Mouse (Mus musculus): Measurements from ENCODE around the gene 1110051M20Rik.

Gene 1110051M20Rik

DNA sequence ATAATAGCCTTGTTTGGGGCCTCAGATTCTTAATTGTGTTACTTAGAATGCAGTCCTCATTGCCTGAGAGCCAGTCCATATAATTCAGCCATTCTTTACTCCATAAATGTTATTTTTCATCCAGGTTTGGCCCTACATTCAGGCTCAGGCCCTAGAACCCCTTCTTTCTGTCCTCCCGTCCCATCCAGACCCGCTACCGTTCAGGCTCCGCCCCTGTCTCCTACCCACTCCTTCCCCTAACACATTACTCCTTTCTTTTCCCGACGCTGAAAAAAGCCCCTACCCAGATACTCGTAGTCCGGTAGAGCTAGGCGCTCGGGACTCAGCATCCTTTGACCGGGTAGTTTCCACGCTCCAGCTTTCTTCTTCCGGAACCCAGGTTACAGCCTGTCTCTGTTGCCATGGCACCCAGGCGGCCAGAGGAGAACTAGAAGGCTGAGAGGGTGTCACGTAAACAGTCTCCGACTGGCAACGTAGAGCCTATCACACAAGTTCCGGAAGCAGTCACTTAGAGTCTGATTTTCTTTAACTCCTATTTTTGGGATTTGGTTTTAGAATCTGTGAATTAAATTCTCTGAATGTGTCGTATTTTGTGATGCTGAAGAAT is at the start of gene 1110051M20Rik:
TSS of gene 1110051M20Rik (minus strand) at position 419 of the 607 bp plus-strand sequence.
- under 1% methylated on average over 19 of the region's 19 CpGs for WGBS

DNA sequence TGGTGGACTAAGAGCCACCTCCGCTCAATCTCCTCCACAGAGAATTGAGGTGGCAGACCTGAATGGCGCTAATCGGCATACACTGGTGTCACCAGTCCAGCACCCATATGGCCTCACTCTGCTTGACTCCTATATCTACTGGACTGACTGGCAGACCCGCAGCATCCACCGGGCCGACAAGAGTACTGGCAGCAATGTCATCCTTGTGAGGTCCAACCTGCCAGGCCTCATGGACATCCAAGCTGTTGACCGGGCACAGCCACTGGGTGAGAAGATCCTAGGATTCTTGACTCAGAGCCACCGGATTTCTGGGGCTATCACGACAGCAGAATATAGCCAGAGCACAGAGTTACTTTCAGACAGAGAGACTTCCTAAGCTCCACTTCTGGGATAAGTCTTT is 49.5 kb upstream of the 1110051M20Rik start:
- WGBS, result 96% methylated on average over 9 of the region's 9 CpGs

DNA sequence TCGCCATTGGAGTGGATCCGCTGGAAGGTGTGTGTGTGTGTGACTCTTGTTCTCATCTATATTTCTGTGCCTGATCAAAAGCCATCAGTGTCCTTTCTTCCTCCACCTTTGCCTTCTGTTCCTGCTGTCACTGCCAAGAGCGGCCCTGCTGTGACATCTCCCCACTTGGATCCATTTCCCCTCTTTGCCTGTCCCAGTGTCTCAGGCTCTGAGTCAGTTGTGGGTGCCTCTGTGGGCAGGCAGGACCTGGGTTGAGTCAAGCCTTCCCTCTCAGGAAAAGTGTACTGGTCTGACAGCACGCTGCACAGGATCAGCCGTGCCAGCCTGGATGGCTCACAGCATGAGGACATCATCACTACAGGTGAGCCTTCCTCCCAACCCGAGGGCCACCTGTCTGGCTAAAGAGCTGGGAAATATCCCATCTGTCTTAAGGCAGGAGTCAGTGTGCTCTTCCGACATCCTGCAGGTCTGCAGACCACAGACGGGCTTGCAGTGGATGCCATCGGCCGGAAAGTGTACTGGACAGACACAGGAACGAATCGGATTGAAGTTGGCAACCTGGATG is 47.6 kb upstream of the 1110051M20Rik start:
- WGBS, result 95% methylated on average over 12 of the region's 12 CpGs

DNA sequence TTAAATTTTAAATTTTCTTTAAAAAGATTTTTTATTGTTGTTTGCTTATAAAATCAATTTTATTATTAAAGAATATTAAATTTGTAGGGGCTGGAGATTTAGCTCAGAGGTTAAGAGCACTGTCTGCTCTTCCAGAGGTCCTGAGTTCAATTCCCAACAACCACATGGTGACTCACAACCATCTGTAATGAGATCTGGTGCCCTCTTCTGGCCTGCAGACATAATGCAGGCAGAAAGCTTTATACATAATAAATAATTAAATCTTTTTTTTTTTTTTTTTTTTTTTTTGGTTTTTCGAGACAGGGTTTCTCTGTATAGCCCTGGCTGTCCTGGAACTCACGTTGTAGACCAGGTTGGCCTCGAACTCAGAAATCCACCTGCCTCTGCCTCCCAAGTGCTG is 42.8 kb upstream of the 1110051M20Rik start:
- 27% methylated on average over 3 of the region's 3 CpGs for WGBS

DNA sequence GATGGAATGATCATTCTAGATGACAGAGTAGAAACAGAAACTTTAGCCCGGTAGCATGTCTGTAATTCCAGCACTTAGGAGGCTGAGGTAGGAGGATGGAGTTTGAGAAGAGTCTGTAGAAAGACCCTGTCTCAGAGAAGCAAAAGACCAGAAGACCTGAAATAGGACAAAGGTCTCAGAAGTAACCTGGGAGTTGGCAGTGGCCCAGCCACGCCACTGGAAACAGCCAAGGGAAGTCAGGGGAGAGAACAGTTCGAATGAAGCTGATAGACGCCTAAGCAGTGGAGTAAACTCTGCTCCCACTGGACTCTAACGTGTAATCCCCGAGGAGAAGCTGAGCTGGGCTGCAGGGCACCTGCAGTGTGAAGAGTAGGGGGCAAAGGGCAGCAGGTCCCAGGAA is 40.8 kb upstream of the 1110051M20Rik start:
- WGBS, result 81% methylated on average over 6 of the region's 6 CpGs

DNA sequence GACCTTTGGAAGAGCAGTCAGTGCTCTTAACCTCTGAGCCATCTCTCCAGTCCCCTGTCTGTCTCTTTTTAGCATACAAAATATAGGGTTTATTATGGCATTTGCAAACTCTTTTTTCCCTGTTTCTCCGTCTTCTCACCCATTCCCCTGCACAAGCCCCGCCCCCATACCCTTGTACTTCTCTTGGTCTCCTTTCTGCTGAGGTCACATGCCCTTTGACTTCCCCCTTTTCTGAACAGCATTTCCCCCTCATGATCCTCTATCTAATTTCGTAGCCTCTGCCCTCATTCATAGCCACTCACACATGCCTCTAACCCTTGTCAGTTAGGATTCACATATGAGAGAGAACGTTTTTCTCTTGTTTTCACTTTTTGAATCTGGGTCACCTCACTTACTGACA is 40.2 kb upstream of the 1110051M20Rik start:
- WGBS, result 79% methylated on average over 4 of the region's 4 CpGs

DNA sequence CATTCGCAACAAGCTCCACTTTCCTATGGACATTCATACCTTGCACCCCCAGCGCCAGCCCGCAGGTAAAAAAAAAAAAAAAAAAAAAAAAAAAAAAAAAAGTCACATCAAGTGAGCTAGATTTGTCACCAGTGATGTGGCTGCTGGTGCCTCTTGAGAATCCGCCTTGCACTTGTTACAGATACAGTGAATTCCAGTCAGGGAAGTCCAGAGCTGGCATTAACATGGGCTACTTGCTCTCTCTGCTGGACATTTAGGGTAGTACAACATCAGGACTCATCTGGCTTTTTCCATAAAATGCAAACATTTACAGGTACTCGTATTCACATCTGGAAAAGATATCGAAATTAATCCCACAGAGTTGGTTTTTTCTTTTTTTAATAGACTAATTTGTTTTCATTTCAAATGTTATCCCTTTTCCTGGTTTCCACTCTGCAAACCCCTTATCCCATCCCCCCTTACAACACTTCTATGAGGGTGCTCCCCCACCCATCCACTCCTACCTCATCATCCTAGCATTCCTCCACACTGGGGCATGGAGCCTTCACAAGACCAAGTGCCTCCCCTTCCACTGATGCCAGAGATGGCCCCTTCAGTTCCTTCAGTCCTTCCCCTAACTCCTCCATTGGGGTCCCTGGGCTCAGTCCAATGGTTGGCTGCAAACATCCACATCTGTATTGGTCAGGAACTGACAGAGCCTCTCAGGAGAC is 36.5 kb upstream of the 1110051M20Rik start:
- 53% methylated on average over 6 of the region's 6 CpGs for WGBS

DNA sequence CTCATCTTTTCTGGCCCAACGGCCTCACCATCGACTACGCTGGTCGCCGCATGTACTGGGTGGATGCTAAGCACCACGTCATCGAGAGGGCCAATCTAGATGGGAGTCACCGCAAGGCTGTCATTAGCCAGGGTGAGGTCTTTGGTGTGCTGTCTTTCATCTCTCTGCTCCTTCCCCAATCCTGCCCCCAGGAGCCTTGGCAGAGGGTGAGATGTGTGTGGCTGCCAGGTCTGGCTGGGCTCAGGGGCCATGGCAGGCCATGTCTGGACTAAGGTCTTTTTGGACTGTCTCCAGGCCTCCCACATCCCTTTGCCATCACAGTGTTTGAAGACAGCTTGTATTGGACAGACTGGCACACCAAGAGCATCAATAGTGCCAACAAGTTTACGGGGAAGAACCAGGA is 35.9 kb upstream of the 1110051M20Rik start:
- WGBS, result 75% methylated on average over 9 of the region's 9 CpGs

DNA sequence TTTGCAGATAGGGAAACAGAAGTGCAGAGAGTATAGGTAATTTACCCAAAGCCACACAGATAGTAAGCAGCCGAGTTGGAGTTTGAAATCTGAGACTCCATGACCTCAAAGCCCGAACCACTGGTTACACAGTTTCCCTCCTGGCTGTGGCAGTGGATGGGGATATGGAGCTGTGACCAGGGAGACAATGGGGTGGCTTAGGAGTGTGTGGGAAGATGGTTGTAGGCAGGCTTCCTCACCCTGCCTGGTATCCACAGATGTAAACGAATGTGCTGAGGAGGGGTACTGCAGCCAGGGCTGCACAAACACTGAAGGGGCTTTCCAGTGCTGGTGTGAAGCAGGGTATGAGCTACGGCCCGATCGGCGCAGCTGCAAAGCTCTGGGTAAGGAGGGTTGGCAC is 32.3 kb upstream of the 1110051M20Rik start:
- WGBS, result 83% methylated on average over 7 of the region's 7 CpGs

DNA sequence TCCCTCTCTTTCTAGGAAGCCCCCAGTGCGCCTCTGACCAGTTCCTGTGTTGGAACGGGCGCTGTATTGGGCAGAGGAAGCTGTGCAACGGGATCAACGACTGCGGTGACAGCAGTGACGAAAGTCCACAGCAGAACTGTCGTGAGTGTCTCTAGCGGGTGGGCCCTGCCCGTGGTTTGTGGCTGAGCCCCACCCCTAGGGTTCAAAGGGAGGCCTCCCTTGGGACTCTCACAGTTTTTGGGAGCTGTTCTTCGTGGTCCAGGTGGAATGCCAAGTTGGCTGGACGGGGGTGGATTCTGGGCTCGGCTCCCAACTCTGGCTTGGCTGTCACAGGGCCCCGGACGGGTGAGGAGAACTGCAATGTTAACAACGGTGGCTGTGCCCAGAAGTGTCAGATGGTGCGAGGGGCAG is 31.8 kb upstream of the 1110051M20Rik start:
- 54% methylated on average over 17 of the region's 17 CpGs for WGBS

DNA sequence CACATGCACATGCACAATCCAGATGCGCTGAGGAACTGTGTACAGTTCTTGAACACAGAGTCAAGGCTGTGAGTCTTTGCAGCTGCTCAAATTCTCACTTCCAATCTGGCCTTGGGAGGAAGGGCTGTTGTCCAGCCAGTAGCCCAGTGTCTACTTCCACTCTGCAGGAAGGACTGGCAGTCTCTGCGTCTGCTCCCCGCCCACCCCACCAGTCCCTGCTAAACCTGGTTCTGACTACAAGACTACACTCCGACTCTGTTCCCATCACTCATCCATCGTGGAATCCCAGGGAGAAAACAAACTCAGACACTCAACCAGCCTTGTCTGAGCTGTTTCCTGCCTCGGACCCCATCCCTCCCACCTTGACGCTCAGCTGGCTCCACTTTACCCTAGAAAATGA is 31.3 kb upstream of the 1110051M20Rik start:
- whole genome bisulfite sequencing, result 64% methylated on average over 7 of the region's 7 CpGs

DNA sequence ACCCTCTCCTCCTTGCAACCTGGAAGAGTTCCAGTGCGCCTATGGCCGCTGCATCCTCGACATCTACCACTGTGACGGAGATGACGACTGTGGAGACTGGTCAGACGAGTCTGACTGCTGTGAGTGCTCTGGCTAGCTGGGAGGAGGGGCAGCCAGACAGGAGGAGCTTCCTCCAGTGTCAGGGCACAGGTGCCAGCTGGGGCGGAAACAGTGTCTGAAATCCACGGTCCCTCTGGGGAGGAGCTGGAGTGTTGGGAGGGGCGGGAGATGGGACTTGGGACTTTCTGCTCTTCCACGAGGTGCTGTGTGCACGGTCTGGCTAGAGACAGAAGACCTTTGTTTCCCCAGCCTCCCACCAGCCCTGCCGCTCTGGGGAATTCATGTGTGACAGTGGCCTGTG is 29.9 kb upstream of the 1110051M20Rik start:
- 79% methylated on average over 12 of the region's 12 CpGs for WGBS

DNA sequence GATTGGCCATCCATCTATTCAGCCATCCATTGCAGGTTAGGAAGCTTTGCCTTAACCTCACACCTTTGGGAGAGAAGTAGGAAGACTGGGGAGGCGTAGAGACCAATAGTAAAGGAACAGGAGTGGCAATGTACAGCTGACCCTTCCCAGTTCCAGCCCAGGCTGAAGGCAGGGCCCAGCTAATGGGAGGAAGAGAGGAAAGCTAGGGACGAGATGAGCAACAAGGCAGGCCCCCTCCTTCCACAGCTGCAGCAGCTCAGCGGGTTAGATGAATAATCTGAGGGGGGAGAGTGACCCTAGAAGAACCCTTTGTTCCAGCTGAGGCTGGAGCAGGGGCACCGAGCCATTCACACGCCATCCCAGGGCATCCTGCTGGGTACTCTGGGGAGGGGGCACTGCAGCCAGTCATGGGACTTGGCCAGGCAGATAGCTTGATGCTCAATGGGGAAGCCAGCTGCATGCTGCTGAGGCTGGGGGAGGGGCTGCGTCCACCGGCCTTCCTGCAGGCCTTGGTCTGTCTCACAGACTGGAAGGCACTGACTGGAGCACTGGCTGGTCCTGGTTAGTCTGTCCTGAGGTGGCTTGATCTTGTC is 25.6 kb upstream of the 1110051M20Rik start:
- WGBS, result 48% methylated on average over 7 of the region's 7 CpGs

DNA sequence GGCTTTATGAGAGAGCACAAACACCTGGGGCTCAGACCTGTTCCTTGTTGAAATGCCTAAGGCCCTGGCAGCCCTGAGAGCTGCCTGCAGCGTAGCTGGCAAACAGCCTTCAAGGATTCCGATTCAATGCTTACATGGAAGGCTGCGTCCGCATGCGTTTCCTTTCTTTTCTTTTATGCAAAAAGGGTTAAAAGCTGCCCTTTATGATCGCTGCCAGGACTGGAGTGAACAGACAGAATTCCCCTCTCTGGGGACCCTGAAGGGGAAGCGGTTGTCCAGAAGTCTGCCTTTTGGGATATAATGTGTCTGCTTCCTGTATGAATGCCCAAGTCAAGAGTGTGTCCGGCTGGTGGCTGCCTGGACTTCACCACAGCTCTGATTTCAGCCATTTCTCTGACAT is 23.1 kb upstream of the 1110051M20Rik start:
- 71% methylated on average over 8 of the region's 8 CpGs for WGBS

DNA sequence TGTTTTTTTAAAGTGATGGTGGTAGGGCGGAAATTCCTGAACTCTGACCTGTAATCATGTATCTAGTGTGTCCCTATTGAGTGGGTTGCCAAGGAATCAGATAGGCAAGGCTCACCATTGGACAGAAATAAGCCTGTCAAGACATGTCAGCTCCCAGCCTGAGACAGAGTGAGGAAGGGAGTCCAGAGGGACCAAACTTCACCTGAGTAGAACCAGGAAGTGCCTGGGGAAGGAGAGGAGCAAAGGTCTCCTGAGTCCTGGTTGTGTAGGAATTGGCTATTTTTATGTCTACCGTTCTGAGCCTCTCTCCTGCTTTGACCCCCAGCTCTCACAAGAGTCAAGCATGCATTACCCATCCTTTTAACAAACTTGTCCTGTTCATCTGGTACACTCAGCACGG is 21.4 kb upstream of the 1110051M20Rik start:
- 84% methylated on average over 3 of the region's 3 CpGs for WGBS

DNA sequence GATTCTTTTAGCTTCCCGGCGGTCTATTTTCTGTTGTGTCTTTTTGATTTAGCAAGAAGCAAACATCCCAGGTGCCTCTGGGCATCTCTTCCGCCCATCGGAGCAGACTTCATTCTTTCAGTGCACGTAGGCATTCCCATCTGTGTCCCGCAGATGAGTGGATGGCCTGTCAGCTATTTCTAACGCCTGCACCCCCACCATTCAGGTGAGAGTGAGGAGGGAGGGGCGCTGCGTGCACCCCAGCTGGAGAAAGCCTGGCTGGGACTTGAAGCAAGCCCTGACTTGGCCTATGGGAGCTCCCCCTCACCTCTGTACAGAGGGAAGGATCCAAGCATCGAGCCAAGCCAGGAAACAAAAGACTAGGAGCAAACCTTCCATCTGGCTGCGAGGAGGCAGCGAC is 18.2 kb upstream of the 1110051M20Rik start:
- 37% methylated on average over 12 of the region's 12 CpGs for WGBS

DNA sequence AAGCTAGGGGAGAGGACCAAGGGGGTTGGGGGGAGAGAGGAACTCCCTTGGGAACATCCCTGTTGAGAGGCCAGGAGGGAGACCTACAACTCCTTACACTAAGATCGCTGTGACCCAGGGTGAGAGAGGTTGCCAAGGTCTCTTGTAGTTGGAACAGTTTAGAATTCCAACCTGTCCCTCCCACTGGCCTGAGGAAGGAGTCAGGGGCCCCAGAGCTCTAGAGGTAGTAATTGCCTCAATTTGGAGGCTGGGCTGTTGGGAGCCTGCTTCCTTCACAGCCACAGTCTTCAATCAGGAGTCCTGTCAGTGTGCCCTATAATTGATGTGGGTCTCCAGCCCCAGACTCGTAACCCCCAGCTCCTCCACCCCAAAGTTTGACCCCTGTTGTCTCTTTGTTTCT is 17.7 kb upstream of the 1110051M20Rik start:
- WGBS, result 53% methylated on average over 2 of the region's 2 CpGs

DNA sequence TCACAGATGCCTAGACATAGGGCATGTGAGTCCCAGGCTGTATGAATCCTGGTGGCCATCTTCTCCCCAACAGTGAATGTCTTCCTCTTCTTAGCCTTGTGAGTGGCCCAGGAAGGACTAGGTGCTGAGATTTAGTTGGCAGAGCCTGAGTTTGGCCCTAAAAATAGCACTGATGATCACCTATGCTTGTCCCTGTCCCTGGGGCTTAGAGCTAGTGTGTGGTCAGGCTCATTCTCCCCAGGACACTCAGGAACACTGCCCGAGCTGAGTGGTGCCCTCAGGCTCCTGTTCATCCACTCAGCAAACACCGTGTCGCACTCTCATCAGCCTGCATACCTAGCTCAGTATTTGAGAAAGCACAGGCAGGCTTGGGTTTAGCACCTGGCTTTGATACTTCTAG is 16.8 kb upstream of the 1110051M20Rik start:
- 83% methylated on average over 3 of the region's 3 CpGs for WGBS

DNA sequence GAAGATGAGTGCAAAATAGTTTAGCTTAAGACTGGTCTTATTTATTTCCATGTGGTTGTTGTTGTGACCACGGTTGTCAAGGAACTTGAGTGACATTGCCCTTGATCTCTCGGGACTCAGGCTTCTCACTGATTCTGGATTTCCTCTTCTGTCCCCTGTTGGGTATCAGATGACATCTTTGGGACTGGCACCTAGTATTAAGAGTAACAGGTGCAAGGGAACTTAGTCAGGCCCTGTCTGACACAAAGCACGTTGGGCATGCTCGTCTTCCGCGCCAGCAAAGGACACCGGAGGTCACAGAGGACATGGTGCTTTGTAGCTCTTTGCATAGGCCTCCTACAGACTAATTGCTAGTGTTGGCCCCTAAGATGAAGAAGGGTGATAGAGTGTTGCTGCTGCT is 16.3 kb upstream of the 1110051M20Rik start:
- 84% methylated on average over 7 of the region's 7 CpGs for WGBS

DNA sequence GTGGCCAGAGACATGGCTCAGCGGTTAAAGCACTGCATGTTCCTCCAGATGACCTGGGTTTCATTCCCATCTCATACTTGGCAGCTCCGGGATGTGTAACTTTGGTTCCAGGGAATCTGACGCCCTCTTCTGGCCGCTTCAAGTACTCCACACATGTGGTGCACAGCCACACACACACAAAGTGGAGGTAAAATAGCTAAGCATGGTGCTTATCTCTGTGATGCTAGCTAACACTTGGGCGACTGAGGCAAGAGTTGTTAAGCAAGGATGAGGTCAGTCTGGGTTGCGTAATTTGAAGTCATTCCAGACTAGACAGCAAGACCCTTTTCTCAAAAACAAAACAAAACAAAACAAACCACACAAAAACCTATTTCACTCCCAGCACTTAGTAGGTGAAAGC is 15.6 kb upstream of the 1110051M20Rik start:
- WGBS, result 95% methylated on average over 6 of the region's 6 CpGs

DNA sequence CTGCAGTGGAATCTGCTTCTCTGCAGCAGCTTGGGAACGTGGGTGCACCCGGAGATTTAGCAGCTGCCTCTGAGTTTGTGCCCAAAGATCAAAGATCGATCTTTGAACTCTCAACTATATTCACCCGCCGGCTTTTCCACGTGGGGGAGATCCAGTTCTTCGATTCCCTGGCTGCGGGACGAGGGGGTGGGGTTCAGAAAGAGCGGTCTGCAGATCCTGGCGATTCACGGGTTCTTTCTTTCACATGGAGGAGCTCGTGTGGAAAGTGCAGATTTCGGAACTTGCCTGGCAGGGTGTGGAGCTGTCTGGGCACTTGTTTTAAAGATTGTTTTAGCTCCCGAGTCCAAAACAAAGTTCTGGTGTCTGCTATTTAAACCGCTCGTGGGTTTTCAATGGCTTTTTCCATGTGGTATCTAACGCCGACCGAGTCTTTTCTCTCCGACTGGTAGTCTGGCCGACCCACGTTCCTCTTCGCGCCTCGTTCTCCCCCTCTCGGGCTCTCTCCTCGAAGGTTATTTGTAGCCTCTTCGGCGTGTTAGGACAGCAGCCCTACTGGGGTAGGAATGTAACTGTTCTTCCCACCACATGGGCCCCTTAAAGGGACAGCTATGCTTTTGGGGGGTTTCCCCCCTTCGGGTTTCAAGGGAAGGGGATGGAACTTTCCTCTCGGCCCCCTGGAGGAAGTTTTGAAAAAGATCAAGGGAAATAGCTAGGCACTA is 14.3 kb upstream of the 1110051M20Rik start:
- under 1% methylated on average over 32 of the region's 32 CpGs for WGBS

DNA sequence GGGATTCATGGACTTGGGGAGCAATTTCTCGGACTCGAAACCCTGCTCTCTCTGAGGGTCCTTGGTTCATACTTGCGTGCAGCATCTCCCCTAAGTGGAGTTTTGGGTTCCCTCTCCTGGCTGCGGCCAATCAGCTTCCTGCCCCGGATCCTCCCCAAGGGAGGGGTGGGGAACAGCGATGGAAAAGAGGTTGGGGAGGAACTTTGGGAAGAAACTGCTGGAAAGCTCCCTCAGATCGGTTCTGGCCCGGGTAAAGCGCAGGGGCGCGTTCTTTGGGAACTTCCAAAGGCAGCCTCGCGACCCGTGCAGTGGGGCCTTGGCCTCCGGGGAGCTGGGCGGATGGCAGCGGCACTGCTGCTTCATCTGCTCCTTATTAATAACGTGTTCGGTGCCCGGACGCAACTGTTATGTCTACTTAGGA is 13.8 kb upstream of the 1110051M20Rik start:
- under 1% methylated on average over 21 of the region's 21 CpGs for WGBS

All from cerebral cortex, adult 2 months (tissue).